Mouse (Mus musculus) liver, embryonic 14.5 days (tissue): Measurements from ENCODE around the gene Lpp.

Source experiments
- CTCF ChIP-seq: IDR thresholded peaks from 2 replicates; pipeline ENCODE4 v1.5.1; 2016; ENCODE audit warnings: antibody characterized with exemption, low read depth, control low read depth
- EP300 ChIP-seq: IDR thresholded peaks from 2 replicates; pipeline ENCODE4 v1.6.1; 2016; ENCODE audit warnings: antibody characterized with exemption, low read depth

GRCm38 (mm10) chr16:24603342-24603741, 210.0 kb downstream of the Lpp start:
- TF ChIP-seq CTCF (no peak), EP300 (no peak)
